Mouse (Mus musculus): ENCODE measurements around the gene Cdc14a. TPM values are rescaled to one million over a fixed set of nuclear protein-coding genes. Genes with fewer than 3 reads are reported as not detected.

The Cdc14a gene
- 1 to 10 TPM; 5.2 to 7.6 TPM for total RNA-seq (2021)
- long read RNA-seq, full-length matches to known transcripts: 1 of 1 reads
- long read RNA-seq, partial matches to known transcripts: 0 of 1 reads
- long read RNA-seq, other reads (novel, unspliced or antisense): 0 of 1 reads

- peak; percentile 66 to 74 for DNase-seq (ENCODE audit: low spot score in 2 of 2)
These were observed at the start of gene Cdc14a for GRCm38 (mm10) chr3:116423353-116424159. Cdc14a (minus strand) TSS chr3:116424032.

DNA sequence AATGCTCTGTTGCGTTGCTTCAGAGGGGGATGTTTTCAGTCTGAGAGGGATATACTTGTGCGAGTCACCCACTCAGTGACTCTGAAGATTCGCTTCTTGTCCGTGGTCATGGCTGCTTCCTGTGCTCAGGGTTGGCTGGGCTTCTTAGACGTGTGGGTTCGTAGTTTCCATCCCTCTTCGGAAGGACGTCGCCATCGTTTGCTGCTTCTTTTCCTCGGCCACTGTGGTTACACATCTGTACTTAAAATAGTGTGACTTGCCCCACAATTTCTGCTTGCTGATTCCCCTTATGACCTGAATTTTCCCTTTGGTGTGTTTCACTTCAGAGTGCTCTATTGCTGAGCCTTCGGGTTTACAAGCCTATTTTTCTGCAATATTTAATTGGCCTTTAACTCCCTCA is 41.9 kb upstream of the Cdc14a start:
- no peak for DNase-seq (ENCODE audit: low spot score in 2 of 2)

DNA sequence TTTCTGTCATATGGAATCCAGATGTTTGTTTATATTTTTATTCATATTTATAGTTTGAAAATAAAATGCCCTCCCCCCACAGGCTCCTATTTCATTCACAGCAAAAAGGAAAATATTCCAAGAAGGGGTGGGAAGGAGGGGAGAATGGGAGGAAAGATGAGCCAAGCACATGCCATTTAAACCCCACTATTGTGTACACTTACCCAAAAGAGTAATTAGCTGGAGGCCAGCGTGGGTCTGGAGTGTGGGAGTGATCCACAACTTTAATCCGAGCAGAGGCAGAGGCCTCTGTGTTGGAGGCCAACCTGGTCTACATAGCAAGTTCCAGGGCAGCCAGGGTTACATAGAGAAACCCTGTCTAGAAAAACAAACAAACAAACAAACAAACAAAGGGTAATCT is 40.5 kb upstream of the Cdc14a start:
- no peak for DNase-seq (ENCODE audit: low spot score in 2 of 2)

DNA sequence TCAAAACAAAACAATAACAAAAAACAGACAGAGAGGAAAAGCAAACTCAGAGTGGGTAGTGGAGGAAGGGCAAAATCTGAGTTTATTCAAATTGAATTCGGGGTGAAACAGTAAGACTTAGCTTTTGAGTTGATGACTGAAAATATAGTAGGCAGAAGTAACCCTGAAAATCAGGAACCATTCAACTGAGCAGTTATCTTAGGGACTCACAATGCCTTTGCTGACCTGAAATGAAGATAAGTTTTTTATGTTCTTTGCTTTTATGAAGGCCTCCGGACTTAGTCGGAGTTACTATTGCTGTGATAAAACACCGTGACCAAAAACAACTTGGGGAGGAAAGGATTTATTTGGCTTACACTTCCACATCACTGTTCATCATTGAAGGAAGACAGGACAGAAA is 37.2 kb upstream of the Cdc14a start:
- DNase-seq (ENCODE audit: low spot score in 2 of 2): no peak

GRCm38 (mm10) chr3:116454529-116454928 is 30.7 kb upstream of the Cdc14a start:
- no peak for DNase-seq (ENCODE audit: low spot score in 2 of 2)

DNA sequence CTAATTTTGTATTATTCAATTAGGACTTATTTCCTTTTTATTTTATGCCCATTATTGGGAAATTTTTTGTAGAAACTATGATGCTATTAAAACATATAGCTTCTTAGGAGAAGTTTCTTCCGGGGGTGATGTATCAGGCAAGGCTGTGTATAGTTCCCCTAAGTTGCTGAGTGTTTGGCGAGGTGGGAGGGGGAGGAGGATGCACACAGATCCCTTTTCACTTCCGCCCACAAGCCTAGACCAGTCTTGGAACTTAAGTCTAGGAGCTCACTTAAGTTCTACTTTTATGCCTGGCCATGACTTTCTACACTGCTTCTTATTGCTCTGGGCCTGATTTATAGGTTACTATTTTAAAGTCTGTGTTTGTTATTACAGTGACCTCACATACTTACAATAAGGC is 26.9 kb upstream of the Cdc14a start:
- no peak for DNase-seq (ENCODE audit: low spot score in 2 of 2)

GRCm38 (mm10) chr3:116444327-116444726 is 20.5 kb upstream of the Cdc14a start:
- DNase-seq (ENCODE audit: low spot score in 2 of 2): no peak

GRCm38 (mm10) chr3:116442788-116443187 is 19.0 kb upstream of the Cdc14a start:
- no peak for DNase-seq (ENCODE audit: low spot score in 2 of 2)

- no peak for DNase-seq (ENCODE audit: low spot score in 2 of 2)
These were observed 17.8 kb upstream of the Cdc14a start for GRCm38 (mm10) chr3:116441518-116442205.

DNA sequence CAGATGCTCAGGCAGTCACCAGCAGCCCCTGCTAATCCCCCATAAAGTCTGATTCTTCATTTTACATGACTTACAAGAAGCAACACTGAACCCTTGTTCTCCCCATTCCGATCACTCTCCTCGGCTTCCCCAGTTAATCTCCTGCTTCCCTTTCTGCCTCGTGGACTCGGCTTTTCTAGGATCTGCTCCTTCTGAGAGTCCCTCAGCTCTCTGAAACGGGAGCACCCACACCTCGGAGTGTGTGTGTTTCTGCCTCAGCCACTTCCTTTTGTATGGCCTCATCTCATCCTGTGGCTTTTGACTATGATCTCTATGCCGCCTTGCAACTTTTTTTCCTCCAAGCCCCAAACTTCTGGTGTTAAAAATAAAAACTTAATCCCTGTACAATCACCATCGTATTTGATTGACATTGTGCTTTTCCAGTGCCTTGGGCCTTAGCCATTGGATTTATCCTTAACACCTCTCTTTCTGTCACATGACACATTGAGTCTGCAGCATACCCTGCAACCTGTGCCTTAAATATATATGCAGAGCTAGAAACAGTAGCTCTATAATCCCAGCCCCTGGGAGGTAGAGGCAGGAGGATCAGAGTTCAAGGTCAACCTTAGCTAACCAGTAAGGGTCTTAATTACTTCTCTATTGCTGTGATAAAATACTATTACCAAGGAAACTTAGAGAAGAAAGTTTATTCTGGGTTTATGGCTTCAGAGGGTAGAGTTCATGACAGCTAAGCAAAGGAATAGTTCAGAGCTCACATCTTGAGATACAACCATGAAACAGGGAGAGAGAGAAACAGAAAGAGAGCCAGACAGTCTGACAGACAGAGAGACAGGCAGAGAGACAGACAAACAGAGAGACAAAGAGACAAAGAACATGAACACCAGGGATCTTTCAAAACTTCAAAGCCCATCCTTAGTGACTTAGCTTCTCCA is 16.5 kb upstream of the Cdc14a start:
- no peak for DNase-seq (ENCODE audit: low spot score in 2 of 2)

DNA sequence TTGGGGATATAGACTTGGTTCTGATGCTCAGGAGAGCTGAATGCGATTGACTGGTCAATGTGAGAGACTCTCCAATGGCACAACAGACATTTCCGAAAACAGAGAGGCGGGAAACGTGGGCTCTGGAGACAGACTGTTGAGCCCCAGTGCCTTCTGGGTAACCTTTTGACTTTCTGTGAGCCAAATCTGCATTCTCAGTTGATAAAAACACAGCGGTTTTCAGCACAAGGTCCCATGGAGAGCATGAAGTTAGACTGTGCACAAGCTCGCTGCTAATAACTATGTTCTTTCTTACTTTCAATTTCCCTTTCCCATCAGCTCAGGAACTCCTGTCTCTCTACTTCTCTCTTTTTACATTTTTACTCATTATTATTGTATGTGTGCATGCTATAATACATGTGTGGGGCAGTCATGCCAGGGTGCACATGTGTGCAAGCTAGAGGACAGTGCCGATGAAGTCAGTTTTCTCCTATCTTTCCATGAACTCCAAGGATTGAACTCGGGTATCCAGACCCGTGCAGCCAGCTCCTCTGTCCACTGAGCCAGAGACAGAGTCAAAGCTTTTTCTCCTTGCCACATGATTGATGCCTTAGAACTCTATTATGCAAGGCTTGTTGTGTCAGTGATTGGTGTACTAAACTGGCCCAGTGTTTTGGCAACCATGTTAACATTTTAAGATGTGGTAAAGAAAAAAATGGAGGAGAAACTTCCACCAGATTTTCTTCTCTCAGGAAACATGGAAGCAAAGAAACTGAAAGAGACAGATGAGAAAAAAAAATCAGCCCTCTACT is 13.2 kb upstream of the Cdc14a start:
- DNase-seq (ENCODE audit: low spot score in 2 of 2): no peak

DNA sequence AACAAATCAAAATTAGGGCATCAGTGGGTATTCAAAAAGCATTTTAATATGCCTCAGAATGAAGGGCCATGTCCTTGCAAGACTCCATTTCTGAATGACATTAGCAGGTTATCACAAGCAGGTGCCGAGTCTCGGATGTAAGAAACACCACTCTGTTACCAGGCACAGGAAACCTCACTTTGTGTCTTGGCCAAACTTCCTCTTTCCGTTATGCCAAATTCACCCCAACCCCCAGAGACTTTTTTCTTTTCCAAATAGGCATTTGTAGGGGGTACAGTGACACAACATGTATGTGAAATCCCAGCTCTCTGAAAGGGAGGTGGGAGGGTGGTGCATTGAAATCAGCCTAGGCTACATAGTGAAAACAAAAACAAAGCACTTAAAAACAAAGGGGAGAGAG is 12.3 kb upstream of the Cdc14a start:
- DNase-seq (ENCODE audit: low spot score in 2 of 2): no peak

DNA sequence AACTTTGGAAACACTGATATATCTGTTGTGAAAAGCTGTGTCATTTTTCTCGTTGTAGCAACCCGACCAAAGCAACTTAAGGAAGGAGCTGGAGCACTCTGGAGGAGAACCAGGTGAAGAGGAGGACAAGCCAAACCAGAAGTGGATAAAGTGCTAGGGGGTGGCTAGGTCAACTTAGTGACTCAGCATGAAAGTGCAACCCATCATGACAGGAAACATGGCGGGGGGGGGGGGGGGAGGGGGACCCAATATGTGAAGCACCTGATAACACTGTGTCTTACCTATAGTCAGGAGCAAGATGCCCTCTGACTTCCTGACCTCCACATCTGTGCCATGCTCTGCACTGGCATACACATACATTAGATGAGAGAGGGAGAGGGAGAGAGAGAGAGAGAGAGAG is 10.9 kb upstream of the Cdc14a start:
- DNase-seq (ENCODE audit: low spot score in 2 of 2): no peak

DNA sequence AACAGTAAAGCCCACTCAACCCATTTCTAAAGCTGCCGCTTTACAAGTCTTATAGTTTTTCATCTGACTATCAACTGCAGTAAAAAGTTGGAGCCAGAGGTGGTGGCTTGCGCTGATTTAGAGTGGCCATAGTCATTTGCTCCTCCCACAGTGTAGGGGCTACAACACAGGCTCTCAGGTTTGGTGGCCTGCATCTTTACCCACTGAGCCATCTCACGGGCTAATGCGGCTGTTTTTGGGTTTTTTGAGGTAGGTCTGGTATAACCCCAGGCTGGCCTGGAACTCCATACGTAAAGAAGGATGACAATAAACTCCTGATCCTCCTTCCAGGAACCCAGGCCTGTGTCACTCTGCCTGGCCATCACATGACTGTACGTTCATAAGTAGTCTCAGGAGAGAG is 2.1 kb upstream of the Cdc14a start:
- no peak for DNase-seq (ENCODE audit: low spot score in 2 of 2)

DNA sequence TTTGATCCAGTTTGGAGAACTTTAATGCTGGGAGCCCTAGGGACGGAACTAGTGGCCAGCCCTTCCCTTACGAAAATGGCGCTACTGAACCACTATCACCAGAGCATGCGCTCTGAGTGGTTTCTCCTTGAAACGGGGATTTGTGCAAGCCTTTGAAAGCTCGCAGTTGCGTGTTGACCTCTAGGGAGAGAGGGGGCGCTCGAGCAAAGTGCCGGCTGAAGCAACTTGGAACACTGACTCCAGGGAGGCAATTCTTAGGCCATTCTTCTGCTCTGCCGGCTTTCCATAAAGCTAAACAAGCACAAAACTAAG is 1.1 kb upstream of the Cdc14a start:
- DNase-seq (ENCODE audit: low spot score in 2 of 2): peak; percentile 72 to 78

DNA sequence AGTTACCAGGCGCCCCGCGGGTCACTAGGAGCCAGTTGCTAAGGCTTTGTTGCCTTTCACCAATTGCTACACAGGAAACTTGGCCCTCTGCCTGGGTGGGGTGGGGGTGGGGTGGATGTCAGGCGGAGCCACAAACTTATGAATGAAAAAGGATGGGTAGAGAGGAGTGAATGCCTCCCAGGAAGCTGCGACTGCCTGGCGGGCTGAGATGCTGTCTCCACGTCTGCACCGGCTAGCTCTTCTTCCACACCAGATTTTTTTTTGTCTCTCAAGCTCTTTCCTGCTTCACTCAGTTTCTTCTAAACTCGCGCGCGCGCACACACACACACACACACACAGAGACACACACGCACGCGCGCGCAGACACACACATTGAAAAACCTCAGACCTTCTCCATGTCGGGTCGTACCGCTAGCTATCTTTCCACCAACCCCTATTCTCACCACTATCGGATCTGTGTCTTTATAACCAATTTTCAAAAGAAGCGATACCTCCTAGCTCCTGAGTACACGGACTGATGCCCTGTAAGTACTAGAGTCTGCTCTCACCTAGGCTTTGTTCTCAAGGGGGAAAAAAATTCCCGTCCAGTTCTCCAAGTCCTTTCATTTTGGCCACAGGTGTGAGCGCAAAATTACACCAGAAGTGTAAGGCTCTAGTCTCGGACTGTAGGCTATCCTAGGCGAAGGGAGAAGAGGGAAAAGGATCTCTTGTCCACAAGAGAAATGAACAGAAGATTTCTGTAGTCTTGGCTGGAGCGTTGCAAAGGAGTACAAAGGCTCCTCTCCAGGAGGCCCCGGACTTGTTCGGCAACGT is 534 bp upstream of the Cdc14a start:
- DNase-seq (ENCODE audit: low spot score in 2 of 2): no peak

GRCm38 (mm10) chr3:116422795-116423352 is 958 bp downstream of the Cdc14a start:
- DNase-seq (ENCODE audit: low spot score in 2 of 2): peak; percentile 53 to 70

DNA sequence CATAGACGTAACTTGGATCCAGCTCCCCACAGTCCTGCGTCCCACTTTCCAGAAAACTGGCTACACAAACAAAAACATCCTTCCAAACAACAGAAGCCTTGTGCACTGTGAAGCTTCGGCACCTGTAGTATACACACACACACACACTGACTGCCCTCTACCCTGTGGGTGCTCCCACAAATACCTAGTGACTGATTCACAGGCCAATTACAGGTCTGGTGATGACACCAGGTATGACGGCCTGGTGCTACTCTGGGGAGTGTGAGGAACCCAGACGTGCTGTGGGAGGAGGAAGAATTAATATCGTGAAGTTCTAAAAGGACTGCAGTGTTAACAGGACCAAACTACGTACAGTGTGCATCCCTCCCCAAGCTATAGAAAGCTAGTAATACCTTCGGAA is 1.8 kb downstream of the Cdc14a start:
- DNase-seq (ENCODE audit: low spot score in 2 of 2): no peak

- no peak for DNase-seq (ENCODE audit: low spot score in 2 of 2)
These were observed 2.7 kb downstream of the Cdc14a start for GRCm38 (mm10) chr3:116421121-116421520.

GRCm38 (mm10) chr3:116419791-116420190 is 4.0 kb downstream of the Cdc14a start:
- no peak for DNase-seq (ENCODE audit: low spot score in 2 of 2)

All from layer of hippocampus, postnatal 10 days (tissue).